Mouse (Mus musculus): Measurements from ENCODE around the gene Sgcg.

GRCm38 (mm10) chr14:61235846-61236474 is 22.3 kb downstream of the Sgcg start:
- TF ChIP-seq CTCF (IDR thresholded peaks at IDR 0.05; ENCODE audit: borderline replicate concordance, insufficient read depth, low read depth, low read length) (no peak), POLR2A (IDR thresholded peaks at IDR 0.05; ENCODE audit: borderline replicate concordance, insufficient read depth, low read length) (no peak)

Measured in cerebellum, adult 2 months (tissue).